Mouse (Mus musculus) cerebellum, adult 2 months (tissue): Measurements from ENCODE around the gene Zscan2.

ENCODE experiments used
- CTCF ChIP-seq: fragments of 200-500 bp; IDR thresholded peaks from 2 replicates; pipeline ENCODE4 v1.5.1; 2011; ENCODE audit warnings: low read depth, mild to moderate bottlenecking, control low read depth, low read length, moderate library complexity, borderline replicate concordance; ENCODE audit not compliant: insufficient read depth
- POLR2A ChIP-seq: fragments of 200-500 bp; IDR thresholded peaks from 2 replicates; pipeline ENCODE4 v1.6.1; 2011; ENCODE audit warnings: low read length, control low read depth, borderline replicate concordance; ENCODE audit not compliant: insufficient read depth

GRCm38 (mm10) chr7:80873038-80873437, 12.3 kb downstream of the Zscan2 start:
- TF ChIP-seq POLR2A = no peak
- no peak for TF ChIP-seq CTCF
